Mouse (Mus musculus) olfactory bulb, adult 2 months (tissue): ENCODE measurements around the gene Bcl3. TPM values are rescaled to one million over a fixed set of nuclear protein-coding genes. Genes with fewer than 3 reads are reported as not detected.

Experiments used
- H3K27ac ChIP-seq: fragments of 200-500 bp; 2 replicates; pipeline ENCODE4 v1.5.1; 2012; ENCODE audit warnings: low read depth, low read length; ENCODE audit not compliant: insufficient read depth
- H3K4me1 ChIP-seq: fragments of 200-500 bp; 2 replicates; pipeline ENCODE4 v1.6.1; 2012; ENCODE audit warnings: low read length; ENCODE audit not compliant: control insufficient read depth, insufficient read depth
- H3K4me3 ChIP-seq: fragments of 200-500 bp; 2 replicates; pipeline ENCODE4 v1.5.1; 2012; ENCODE audit warnings: mild to moderate bottlenecking, low read depth, low read length, moderate library complexity; ENCODE audit not compliant: insufficient read depth
- CTCF ChIP-seq: fragments of 200-500 bp; IDR thresholded peaks from 2 replicates; pipeline ENCODE4 v1.5.1; 2012; ENCODE audit warnings: low read depth, mild to moderate bottlenecking, low read length, moderate library complexity; ENCODE audit not compliant: insufficient read depth
- POLR2A ChIP-seq: fragments of 200-500 bp; IDR thresholded peaks from 2 replicates; pipeline ENCODE4 v1.6.1; 2012; ENCODE audit warnings: mild to moderate bottlenecking, low read depth, low read length, moderate library complexity; ENCODE audit not compliant: insufficient read depth
- WGBS: fragments of 180-500 bp; shearing (Covaris S2); methylation state at CpG from one replicate; pipeline ENCODE4 v1.1.7; 2018; 5-methylcytosine and 5-hydroxymethylcytosine counted together
- polyA plus RNA-seq: library from polyadenylated mRNA; stranded (reverse); fragments of >200 nt; gene quantifications from 2 replicates; pipeline ENCODE4 v1.2.4, GENCODE M21; 2012; ENCODE audit warnings: low replicate concordance; ENCODE audit not compliant: missing spikeins, insufficient read depth, insufficient read length

Gene Bcl3
- polyA plus RNA-seq, 1 experiment, result not detected

DNA sequence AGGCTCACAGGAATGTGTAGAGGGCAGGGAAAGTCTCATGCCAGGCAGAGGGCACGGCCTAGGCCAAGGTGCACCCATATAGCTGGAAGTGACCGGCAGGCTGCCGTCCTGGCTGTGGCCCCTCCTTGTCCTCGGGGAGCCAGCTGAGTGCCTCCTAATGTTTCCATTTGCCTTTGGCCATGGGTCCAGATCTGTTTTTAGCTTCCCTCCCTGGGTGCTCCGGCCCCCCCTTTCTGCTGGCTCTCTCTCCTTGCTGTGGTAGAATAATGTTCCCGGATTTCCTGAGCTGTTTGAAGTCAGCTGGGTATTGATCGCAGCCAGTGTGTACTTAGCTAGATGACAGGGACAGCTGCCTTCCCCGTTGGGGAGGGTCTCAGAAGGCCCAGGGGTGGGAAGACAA, 38.9 kb downstream of the Bcl3 start:
- TF ChIP-seq POLR2A (no peak), CTCF (no peak)
- 71% methylated on average over 8 of the region's 8 CpGs for WGBS
- H3K27ac ChIP-seq, result no peak overlapping the region
- H3K4me3 ChIP-seq, result no peak overlapping the region
- no peaks in the 10 kb centered on the region for H3K4me1 ChIP-seq

- no peak overlapping the region for H3K4me3 ChIP-seq
- WGBS, result 94% methylated on average over 4 of the region's 4 CpGs
- H3K4me1 ChIP-seq, result no peaks in the 10 kb centered on the region
- TF ChIP-seq CTCF, result no peak
- no peak for TF ChIP-seq POLR2A
- H3K27ac ChIP-seq, result no peak overlapping the region
These were observed 39.9 kb downstream of the Bcl3 start for GRCm38 (mm10) chr7:19782645-19783044.

DNA sequence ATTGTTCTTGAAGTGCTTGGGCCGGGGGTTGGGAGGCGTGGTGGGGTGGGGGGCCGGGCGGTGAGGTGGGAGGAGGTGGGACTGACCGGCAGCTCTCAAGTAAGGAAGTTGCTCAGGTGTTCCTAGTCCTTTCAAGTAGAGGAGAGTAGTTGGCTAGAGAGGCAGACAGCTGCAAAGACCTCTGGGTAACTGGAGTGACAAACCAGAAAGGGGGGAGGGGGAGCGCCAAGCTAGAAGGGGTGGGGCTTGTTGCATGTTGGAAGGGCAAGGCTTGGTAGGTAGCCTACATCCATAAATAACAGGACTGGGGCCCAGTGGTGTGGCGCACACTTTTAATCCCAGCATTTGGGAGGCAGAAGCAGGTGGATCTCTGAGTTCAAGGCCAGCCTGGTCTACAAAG, 40.8 kb downstream of the Bcl3 start:
- no peak for TF ChIP-seq POLR2A
- no peak for TF ChIP-seq CTCF
- Histone ChIP-seq H3K27ac (no peak overlapping the region), H3K4me3 (no peak overlapping the region), H3K4me1 (no peaks in the 10 kb centered on the region)
- WGBS, result 92% methylated on average over 7 of the region's 7 CpGs

DNA sequence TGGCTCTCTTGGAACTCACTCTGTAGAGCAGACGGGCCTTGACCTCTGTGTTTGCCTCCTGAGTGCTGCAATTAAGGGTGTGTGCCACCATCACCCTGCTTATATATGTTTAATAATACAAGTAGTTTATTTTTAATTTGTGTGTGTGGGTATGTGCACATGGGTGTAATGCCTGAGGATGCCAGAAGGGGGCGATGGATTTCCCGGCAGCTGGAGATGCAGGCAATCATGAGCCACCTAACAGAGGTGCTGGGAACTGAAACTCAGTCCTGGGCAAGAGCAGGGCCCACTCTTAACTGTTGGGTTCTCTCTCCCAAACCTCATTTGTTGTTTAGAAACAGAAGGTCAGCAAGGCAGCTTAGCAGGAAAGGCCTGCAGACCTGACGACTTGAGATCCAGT, 42.7 kb downstream of the Bcl3 start:
- 82% methylated on average over 4 of the region's 4 CpGs for whole genome bisulfite sequencing

GRCm38 (mm10) chr7:19778645-19779044, 43.9 kb downstream of the Bcl3 start:
- Histone ChIP-seq H3K4me1 (no peaks in the 10 kb centered on the region), H3K4me3 (no peak overlapping the region), H3K27ac (no peak overlapping the region)
- WGBS, result 82% methylated on average over 8 of the region's 8 CpGs
- no peak for TF ChIP-seq POLR2A
- TF ChIP-seq CTCF, result no peak

More for the DNA sequence above, 42.7 kb downstream of the Bcl3 start:
- H3K4me1 ChIP-seq, result no peaks in the 10 kb centered on the region
- TF ChIP-seq POLR2A (no peak), CTCF (0 out of 2 replicates have a peak, but pooled peaks have one; percentile 11)
- H3K4me3 ChIP-seq, result no peak overlapping the region
- H3K27ac ChIP-seq, result no peak overlapping the region

DNA sequence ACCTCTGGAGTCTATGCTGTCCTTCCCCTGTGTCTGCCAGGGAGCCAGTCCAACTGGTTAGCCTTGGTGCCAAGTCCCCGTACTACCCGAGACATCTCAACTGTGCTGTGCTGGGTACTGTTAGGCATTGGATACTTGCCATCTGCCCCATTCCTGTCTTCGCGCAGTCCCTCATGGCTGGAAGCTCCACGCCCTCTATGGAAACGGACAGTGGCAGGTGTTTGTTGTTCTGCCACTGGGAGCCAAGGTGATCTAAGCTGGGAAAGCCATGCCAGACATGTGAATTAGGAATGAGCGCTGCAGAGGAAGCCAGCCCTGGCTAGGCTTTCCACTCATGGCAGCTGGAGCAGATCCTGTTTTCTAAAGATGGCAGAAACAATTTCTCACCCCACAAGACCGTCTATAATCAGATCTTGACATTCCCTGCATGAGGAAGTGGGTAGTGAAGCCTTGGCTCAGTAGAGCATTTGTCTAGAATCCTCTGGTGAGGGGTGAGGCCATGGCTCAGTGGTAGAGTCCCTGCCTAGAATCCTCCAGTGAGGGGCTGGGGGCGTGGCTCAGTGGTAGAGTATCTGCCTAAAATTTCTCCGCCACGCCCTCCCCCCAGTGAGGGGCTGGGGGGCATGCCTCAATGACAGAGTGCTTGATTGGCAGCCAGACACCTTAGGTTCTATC, 45.4 kb downstream of the Bcl3 start:
- WGBS, result 75% methylated on average over 11 of the region's 11 CpGs
- Histone ChIP-seq H3K4me3 (no peak overlapping the region), H3K27ac (no peak overlapping the region), H3K4me1 (no peaks in the 10 kb centered on the region)
- TF ChIP-seq POLR2A (no peak), CTCF (no peak)

GRCm38 (mm10) chr7:19771682-19772081, 50.9 kb downstream of the Bcl3 start:
- H3K4me3 ChIP-seq, result no peak overlapping the region
- WGBS, result 72% methylated on average over 4 of the region's 4 CpGs
- peaks cover 16% of the 10 kb centered on the region for H3K4me1 ChIP-seq
- TF ChIP-seq POLR2A, result no peak
- no peak for TF ChIP-seq CTCF
- H3K27ac ChIP-seq, result no peak overlapping the region

DNA sequence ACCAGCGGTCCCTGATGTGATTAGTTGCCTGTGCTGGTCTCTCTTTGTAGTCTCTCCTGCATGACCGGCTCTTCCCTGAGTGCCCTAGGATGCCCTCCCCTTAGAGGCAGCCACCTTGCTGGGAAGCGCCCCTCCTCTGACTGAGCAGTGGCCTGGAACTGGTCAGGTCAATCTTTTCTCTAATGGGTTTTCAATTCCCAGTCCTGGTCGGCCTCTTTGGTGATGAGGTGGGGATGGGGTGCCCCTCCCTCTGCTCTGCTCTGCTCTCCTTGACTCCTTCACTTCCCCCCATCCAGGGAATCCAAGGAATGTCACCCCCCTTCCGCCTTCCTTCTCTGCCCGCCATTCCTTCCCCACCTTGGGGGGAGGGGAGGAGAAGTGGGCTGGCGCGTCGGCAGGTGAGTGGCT, 51.6 kb downstream of the Bcl3 start, which contains the start of gene Bcam:
Gene Bcam, minus strand, starts transcription at position 33 of the 408 bp plus-strand sequence.
- H3K4me3 ChIP-seq, result peak within 1 kb of the TSS; percentile 35
- peaks cover 16% of the 10 kb centered on the region for H3K4me1 ChIP-seq
- WGBS, result 11% methylated on average over 9 of the region's 9 CpGs
- TF ChIP-seq POLR2A, result no peak
- no peak within 1 kb of the TSS for H3K27ac ChIP-seq

GRCm38 (mm10) chr7:19770375-19770754, 52.2 kb downstream of the Bcl3 start:
- Histone ChIP-seq H3K4me1 (peaks cover 16% of the 10 kb centered on the region), H3K4me3 (peak overlapping the region; percentile 35), H3K27ac (no peak overlapping the region)
- TF ChIP-seq CTCF (no peak), POLR2A (no peak)
- under 1% methylated on average over 28 of the region's 28 CpGs for WGBS
